Mouse (Mus musculus) C2C12 (cell line): ENCODE measurements around the gene Bmp7. TPM values are rescaled to one million over a fixed set of nuclear protein-coding genes. Genes with fewer than 3 reads are reported as not detected.

Experiments
- H3K27me3 ChIP-seq: one replicate; pipeline ENCODE4 v1.6.1; 2011; ENCODE audit not compliant: control insufficient read depth, insufficient read depth, insufficient read length
- H3K36me3 ChIP-seq: one replicate; pipeline ENCODE4 v1.6.1; 2011; ENCODE audit not compliant: control insufficient read depth, insufficient read depth
- H3K4me3 ChIP-seq: one replicate; pipeline ENCODE4 v1.5.1; 2011; ENCODE audit warnings: mild to moderate bottlenecking, control low read depth; ENCODE audit not compliant: poor library complexity, insufficient read depth, severe bottlenecking
- H3K79me2 ChIP-seq: one replicate; pipeline ENCODE4 v1.6.1; 2011; ENCODE audit not compliant: control insufficient read depth, insufficient read depth
- H3K79me3 ChIP-seq: one replicate; pipeline ENCODE4 v1.6.1; 2011; ENCODE audit warnings: low read depth, control low read depth
- H3ac ChIP-seq: one replicate; pipeline ENCODE3; 2011; ENCODE audit warnings: low read depth; ENCODE audit not compliant: control insufficient read depth, insufficient read length
- CEBPB ChIP-seq: IDR thresholded peaks from one replicate; pipeline ENCODE4 v1.6.1; 2011; ENCODE audit warnings: low read depth, mild to moderate bottlenecking, control low read depth, moderate library complexity
- CTCF ChIP-seq: IDR thresholded peaks from one replicate; pipeline ENCODE4 v1.5.1; 2011; ENCODE audit not compliant: control insufficient read depth, insufficient read depth, insufficient read length
- FOSL1 ChIP-seq: IDR thresholded peaks from one replicate; pipeline ENCODE4 v1.8.0; 2011; ENCODE audit warnings: mild to moderate bottlenecking, low read length; ENCODE audit not compliant: poor library complexity, insufficient read depth, severe bottlenecking
- MAX ChIP-seq: IDR thresholded peaks from one replicate; pipeline ENCODE4 v1.6.1; 2011; ENCODE audit warnings: mild to moderate bottlenecking, control low read depth
- MYOD1 ChIP-seq: IDR thresholded peaks from one replicate; pipeline ENCODE4 v1.6.1; 2011; ENCODE audit warnings: low read depth; ENCODE audit not compliant: control insufficient read depth, insufficient read length
- MYOG ChIP-seq: IDR thresholded peaks from one replicate; pipeline ENCODE4 v1.6.1; 2011; ENCODE audit not compliant: control insufficient read depth, insufficient read length; ENCODE audit errors: extremely low read depth
- USF1 ChIP-seq: IDR thresholded peaks from one replicate; pipeline ENCODE4 v1.6.1; 2011; ENCODE audit warnings: low read depth, mild to moderate bottlenecking, control low read depth, moderate library complexity
- polyA plus RNA-seq: library from polyadenylated mRNA; unstranded; fragments of >200 nt; fragmentation: generic; extraction: Trizol; gene quantifications from one replicate; pipeline ENCODE4 v1.2.1, GENCODE M21; 2012; ENCODE audit warnings: missing spikeins

Bmp7 gene
- polyA plus RNA-seq, 1 experiment: 0.01 TPM

- Histone ChIP-seq H3K79me3 (no peaks in the 10 kb centered on the region), H3K4me3 (no peak overlapping the region), H3K79me2 (no peaks in the 10 kb centered on the region), H3K27me3 (peaks cover 4% of the 10 kb centered on the region), H3K36me3 (no peaks in the 10 kb centered on the region), H3ac (no peak overlapping the region)
- TF ChIP-seq CTCF: no peak
- no peak for TF ChIP-seq USF1
- no peak for TF ChIP-seq FOSL1
- TF ChIP-seq MYOG: no peak
- no peak for TF ChIP-seq CEBPB
- no peak for TF ChIP-seq MYOD1
- no peak for TF ChIP-seq MAX
These were observed 36.6 kb upstream of the Bmp7 start for GRCm38 (mm10) chr2:172976661-172977238.

- no peaks in the 10 kb centered on the region for H3K36me3 ChIP-seq
- H3K79me3 ChIP-seq: no peaks in the 10 kb centered on the region
- TF ChIP-seq MYOG (no peak), MYOD1 (no peak), CTCF (no peak), USF1 (no peak), MAX (no peak), FOSL1 (no peak), CEBPB (no peak)
- H3K27me3 ChIP-seq: peaks cover 4% of the 10 kb centered on the region
- no peak overlapping the region for H3ac ChIP-seq
- H3K4me3 ChIP-seq: no peak overlapping the region
- H3K79me2 ChIP-seq: no peaks in the 10 kb centered on the region
These were observed 35.0 kb upstream of the Bmp7 start for GRCm38 (mm10) chr2:172975159-172975558.

- H3K4me3 ChIP-seq: no peak overlapping the region
- H3K27me3 ChIP-seq: peaks cover 4% of the 10 kb centered on the region
- TF ChIP-seq CEBPB (no peak), MYOG (no peak), USF1 (no peak), MYOD1 (no peak)
- no peaks in the 10 kb centered on the region for H3K79me2 ChIP-seq
- H3K79me3 ChIP-seq: no peaks in the 10 kb centered on the region
- H3ac ChIP-seq: no peak overlapping the region
- H3K36me3 ChIP-seq: no peaks in the 10 kb centered on the region
These were observed 34.6 kb upstream of the Bmp7 start for GRCm38 (mm10) chr2:172974701-172975100.

GRCm38 (mm10) chr2:172973806-172974565 lies 33.9 kb upstream of the Bmp7 start:
- Histone ChIP-seq H3K36me3 (no peaks in the 10 kb centered on the region), H3K79me2 (no peaks in the 10 kb centered on the region), H3K79me3 (no peaks in the 10 kb centered on the region), H3ac (no peak overlapping the region), H3K27me3 (peaks cover 4% of the 10 kb centered on the region), H3K4me3 (no peak overlapping the region)
- TF ChIP-seq MYOD1: no peak
- no peak for TF ChIP-seq CEBPB
- TF ChIP-seq FOSL1: no peak
- no peak for TF ChIP-seq MAX
- TF ChIP-seq CTCF: no peak
- TF ChIP-seq MYOG: no peak
- no peak for TF ChIP-seq USF1

- H3ac ChIP-seq: no peak overlapping the region
- no peak overlapping the region for H3K4me3 ChIP-seq
- no peak for TF ChIP-seq CTCF
- no peak for TF ChIP-seq CEBPB
- TF ChIP-seq MAX: no peak
- no peak for TF ChIP-seq FOSL1
- TF ChIP-seq MYOG: no peak
- TF ChIP-seq MYOD1: no peak
- no peak for TF ChIP-seq USF1
- H3K36me3 ChIP-seq: no peaks in the 10 kb centered on the region
- no peaks in the 10 kb centered on the region for H3K27me3 ChIP-seq
- H3K79me3 ChIP-seq: no peaks in the 10 kb centered on the region
- H3K79me2 ChIP-seq: no peaks in the 10 kb centered on the region
These were observed 31.7 kb upstream of the Bmp7 start for GRCm38 (mm10) chr2:172971865-172972264.

- no peaks in the 10 kb centered on the region for H3K79me3 ChIP-seq
- H3ac ChIP-seq: no peak overlapping the region
- H3K27me3 ChIP-seq: peaks cover 7% of the 10 kb centered on the region
- no peaks in the 10 kb centered on the region for H3K79me2 ChIP-seq
- no peak overlapping the region for H3K4me3 ChIP-seq
- no peak for TF ChIP-seq FOSL1
- TF ChIP-seq USF1: no peak
- TF ChIP-seq MAX: no peak
- TF ChIP-seq MYOD1: no peak
- no peak for TF ChIP-seq MYOG
- no peak for TF ChIP-seq CTCF
- TF ChIP-seq CEBPB: no peak
- no peaks in the 10 kb centered on the region for H3K36me3 ChIP-seq
These were observed 26.4 kb upstream of the Bmp7 start for GRCm38 (mm10) chr2:172966480-172966879.
